Mouse (Mus musculus) bone marrow macrophage, adult 2 months (primary cell): ENCODE data around the gene Unkl. TPM values are rescaled to one million over a fixed set of nuclear protein-coding genes. Genes with fewer than 3 reads are reported as not detected.
"Not testable (repeated sequence)": the region's sequence is repeated elsewhere in the genome, so short reads cannot be mapped to it uniquely, and the experiment has no call there.

Experiments
- H3K27ac ChIP-seq: 2 replicates; pipeline ENCODE4 v1.5.1; 2012; ENCODE audit warnings: low read depth, low read length; ENCODE audit not compliant: insufficient read depth
- H3K4me1 ChIP-seq: 2 replicates; pipeline ENCODE4 v1.6.1; 2012; ENCODE audit warnings: low read length; ENCODE audit not compliant: control insufficient read depth, insufficient read depth
- H3K4me3 ChIP-seq: 2 replicates; pipeline ENCODE4 v1.5.1; 2012; ENCODE audit warnings: mild to moderate bottlenecking, low read length, moderate library complexity; ENCODE audit not compliant: insufficient read depth
- CTCF ChIP-seq: IDR thresholded peaks from 2 replicates; pipeline ENCODE4 v1.5.1; 2012; ENCODE audit warnings: low read depth, mild to moderate bottlenecking, low read length, moderate library complexity
- POLR2A ChIP-seq: IDR thresholded peaks from 2 replicates; pipeline ENCODE4 v1.6.1; 2012; ENCODE audit warnings: mild to moderate bottlenecking, low read depth, low read length, borderline replicate concordance
- polyA plus RNA-seq: library from polyadenylated mRNA; stranded (reverse); fragments of >200 nt; gene quantifications from 2 replicates; pipeline ENCODE4 v1.2.4, GENCODE M21; 2012; ENCODE audit not compliant: missing spikeins, insufficient read depth, insufficient read length

Gene Unkl
- polyA plus RNA-seq, 1 experiment = 12.6 TPM

DNA sequence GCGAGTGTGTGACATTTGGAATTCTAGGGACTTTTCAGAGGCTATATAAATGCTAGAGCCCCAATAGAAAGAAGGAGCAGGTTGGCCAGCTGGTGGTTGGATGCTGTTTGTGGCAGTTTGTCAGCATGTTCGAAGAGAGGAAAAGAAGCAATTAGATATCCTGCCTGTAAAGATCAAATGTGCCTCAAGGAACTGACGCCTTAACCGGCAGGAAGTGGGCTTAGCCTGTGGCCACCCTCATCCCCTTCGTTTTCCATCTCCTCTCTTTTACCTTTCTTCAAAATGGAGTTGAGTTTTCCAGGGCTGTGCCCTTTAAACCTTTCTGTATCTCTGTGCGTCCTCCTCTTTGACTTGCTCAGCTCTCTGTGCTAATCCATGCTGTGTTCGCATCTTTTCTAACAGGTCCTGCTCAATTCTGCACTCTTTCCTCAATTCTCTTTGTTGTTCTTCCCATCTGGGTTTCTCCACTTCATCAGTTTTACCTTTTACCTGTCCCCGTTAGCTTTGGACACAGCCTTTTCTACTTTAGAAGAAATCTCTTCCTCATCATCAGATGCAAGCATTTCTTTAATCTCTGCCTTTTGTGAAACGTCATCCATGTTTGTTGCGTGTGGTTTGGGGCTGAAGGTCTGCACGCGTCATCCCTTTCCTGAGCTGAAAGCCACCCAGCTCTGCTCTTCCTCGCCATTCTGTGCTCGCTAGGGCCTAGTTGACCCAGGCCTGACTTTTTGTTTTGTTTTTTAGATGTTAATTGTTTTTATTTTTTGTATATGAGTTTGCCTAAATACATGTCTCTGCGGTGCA, 31.5 kb downstream of the Unkl start:
- no peak overlapping the region for H3K27ac ChIP-seq
- no peak overlapping the region for H3K4me3 ChIP-seq
- H3K4me1 ChIP-seq = peaks cover 20% of the 10 kb centered on the region
- no peak for TF ChIP-seq POLR2A
- TF ChIP-seq CTCF = no peak

DNA sequence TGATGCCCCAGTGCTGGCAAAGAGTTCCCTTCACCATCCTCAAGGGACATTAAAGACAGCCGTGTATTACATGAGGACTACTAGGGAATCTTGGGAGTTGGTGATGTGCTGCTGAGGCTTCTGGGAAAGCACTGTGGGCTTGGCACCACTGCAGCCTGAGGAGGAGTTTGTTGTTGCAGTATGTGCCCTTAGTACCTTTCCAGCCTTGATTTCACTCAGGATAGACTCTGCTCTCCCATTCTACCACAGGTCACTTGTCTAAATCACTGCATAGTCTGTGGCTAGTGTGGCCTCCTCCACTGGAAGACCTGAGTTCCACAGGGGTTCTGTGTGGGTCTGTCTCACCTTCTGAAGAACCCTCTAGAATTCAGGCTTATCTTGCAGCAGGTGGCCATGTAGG, 32.5 kb downstream of the Unkl start:
- TF ChIP-seq POLR2A (no peak), CTCF (no peak)
- no peak overlapping the region for H3K4me3 ChIP-seq
- H3K27ac ChIP-seq = no peak overlapping the region
- H3K4me1 ChIP-seq = peaks cover 20% of the 10 kb centered on the region

DNA sequence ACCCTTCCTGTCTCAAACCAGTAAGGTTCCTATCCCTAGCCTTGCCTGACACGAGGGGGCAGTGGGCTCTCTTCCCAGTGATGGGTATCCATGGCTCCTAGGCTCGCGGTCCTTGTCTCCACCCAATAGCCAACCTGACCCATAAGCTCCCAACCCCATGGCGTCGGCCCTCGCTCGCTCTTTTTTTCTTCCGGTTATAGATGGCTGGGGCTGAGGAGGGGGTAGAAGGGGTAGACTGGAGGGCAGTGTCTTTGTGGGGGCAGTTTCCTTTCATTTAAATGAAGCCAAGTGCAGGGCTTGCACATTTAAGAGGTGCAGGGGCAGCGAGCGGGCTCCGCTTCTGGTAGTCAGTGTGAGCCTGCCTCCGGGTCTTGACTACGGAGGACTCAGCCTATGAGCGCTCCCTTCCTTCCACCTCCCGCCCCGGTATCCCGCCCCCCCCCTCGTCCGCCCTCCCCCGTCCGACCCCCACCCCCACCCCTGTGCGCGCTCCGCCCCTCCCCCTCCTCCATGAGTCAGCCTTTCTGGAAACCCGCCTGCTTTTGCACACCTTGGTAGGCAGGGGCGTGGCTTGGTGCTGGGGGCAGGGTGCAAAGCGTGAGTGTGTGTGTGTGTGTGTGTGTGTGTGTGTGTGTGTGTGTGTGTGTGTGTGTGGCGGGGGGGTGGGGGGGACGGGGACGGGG, 33.8 kb downstream of the Unkl start:
- Histone ChIP-seq H3K4me1 (peaks cover 20% of the 10 kb centered on the region), H3K27ac (no peak overlapping the region), H3K4me3 (peak overlapping the region; percentile 35)
- no peak for TF ChIP-seq CTCF
- no peak for TF ChIP-seq POLR2A

DNA sequence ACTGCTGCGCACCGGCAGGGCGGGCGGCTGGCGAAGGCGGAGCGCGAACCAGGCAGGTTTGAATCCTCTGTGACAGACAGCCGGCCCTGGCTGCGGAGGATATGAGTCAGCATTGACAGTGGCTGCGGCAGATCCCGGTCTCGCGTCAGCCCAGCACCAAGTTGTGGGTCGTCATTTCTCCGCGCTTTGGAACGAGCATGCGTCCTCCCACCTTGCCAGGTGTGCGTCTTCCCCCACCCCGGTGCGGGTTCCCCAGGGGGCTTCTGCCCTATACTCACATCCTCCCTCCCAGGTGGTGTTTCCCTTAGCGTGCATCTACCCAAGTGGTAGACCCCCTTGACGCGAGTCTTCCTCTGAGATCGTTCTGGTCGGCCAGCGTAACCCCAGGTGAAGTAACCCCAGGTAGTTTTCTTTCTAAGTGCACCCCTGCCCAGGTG, 34.3 kb downstream of the Unkl start:
- Histone ChIP-seq H3K4me3 (peak overlapping the region; percentile 41), H3K4me1 (peaks cover 20% of the 10 kb centered on the region)
- H3K27ac ChIP-seq = not testable (repeated sequence)

DNA sequence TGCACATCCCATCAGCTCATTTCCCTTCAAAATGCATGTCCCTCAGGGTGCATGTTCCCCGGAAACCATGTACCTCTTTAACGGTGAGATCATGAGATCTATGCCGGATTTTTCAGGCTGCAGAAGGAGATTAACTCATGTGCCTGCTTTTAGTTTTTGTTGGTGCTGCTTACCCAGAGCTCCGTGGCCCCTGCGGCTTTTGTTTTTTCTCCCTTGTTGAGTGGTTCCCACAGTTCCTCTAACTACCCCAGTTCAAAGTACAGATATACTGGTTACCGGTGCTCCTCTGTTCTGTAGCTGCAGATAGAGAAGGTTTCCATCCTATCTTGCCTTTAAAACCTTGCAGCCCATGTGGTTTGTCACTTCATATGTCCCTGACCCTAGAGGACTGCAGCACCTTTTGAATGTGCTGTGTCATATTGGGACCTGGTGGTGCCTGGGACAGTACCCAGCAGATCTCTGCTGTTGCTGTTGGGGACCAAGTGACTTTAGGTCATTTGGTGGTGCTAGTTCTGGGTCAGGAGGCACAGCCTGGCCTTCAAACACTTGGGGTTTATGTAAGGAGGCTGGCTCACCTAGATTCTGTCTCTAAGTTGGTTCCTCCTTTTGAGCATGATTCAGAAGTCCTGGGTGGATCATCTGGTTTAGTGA, 34.9 kb downstream of the Unkl start:
- no peak overlapping the region for H3K27ac ChIP-seq
- no peak for TF ChIP-seq CTCF
- no peak for TF ChIP-seq POLR2A
- H3K4me3 ChIP-seq = 0 out of 2 replicates have a peak overlapping the region, but pooled peaks have one; percentile 41
- H3K4me1 ChIP-seq = peaks cover 20% of the 10 kb centered on the region

DNA sequence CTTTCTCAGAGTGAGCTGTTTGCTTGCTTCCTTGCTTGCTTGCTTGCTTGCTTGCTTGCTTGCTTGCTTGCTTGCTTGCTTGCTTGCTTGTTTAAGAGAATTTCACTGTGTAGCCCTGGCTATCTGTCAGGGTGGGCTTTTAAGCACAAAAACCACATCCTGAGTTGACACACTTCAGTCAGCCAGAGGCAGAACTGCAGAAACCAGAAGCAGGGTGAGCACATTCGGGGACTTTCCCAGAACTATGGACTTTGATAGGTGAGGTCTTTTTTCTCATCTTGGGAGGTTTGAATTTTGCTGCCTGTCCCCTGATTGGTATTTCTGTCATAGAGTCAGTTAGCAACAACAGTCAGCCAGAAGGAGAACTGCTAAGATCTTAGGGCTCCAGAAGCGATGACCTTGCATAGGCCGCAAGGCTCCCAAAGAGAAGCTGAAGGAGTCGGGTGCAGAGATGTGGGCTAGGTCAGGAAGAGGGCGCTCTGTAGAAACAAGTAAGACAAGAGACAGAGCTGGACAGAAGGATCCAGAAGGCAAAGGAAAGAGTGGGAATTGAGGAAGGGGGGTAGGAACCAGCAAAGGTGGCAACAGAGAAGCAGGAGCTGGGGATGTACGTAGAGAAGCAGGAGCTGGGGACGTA, 36.5 kb downstream of the Unkl start:
- no peak overlapping the region for H3K27ac ChIP-seq
- H3K4me3 ChIP-seq = no peak overlapping the region
- peaks cover 20% of the 10 kb centered on the region for H3K4me1 ChIP-seq
- TF ChIP-seq POLR2A (no peak), CTCF (no peak)

DNA sequence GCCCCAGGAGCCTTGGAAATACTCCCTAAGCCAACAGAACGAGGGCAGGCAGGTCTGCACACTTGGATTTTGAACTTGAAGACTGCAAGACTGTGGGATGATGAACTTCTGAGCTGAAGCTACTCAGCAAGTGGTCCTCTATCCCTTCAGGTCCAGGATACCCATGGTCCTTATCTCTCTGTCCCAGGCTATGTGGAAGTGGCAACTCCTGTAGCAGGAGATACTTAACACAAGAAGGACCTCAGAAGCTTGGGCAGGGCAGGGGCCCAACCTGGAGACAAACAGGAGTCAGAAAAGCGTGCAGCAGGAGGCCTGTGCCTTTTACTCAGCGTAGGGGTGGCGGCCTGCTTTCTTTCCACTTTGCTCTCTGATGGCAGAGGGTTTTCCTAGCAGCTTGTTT, 37.5 kb downstream of the Unkl start:
- Histone ChIP-seq H3K4me3 (no peak overlapping the region), H3K27ac (no peak overlapping the region), H3K4me1 (peaks cover 20% of the 10 kb centered on the region)
- TF ChIP-seq CTCF (no peak), POLR2A (no peak)

DNA sequence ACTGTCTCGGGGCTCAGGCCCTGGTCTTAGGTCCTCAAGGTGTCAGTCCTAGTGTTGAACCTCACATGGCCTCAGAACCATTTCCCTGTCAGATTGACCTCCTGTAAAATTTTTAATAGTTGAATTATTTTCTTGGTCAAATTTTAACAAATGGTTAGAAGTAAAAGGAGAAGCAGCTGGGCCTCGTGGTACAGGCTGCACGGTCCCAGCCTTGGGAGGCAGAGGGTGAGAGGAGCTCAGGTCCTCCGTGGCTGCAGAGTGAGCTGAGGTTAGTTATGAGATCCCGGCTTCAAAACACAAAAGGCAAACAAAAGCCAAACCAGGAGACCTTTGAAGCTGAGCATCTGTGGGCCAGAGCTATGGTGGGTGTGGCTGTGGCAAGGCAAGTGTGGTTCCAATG, 39.8 kb downstream of the Unkl start:
- Histone ChIP-seq H3K4me3 (no peak overlapping the region), H3K4me1 (peaks cover 15% of the 10 kb centered on the region), H3K27ac (no peak overlapping the region)
- no peak for TF ChIP-seq CTCF
- no peak for TF ChIP-seq POLR2A

DNA sequence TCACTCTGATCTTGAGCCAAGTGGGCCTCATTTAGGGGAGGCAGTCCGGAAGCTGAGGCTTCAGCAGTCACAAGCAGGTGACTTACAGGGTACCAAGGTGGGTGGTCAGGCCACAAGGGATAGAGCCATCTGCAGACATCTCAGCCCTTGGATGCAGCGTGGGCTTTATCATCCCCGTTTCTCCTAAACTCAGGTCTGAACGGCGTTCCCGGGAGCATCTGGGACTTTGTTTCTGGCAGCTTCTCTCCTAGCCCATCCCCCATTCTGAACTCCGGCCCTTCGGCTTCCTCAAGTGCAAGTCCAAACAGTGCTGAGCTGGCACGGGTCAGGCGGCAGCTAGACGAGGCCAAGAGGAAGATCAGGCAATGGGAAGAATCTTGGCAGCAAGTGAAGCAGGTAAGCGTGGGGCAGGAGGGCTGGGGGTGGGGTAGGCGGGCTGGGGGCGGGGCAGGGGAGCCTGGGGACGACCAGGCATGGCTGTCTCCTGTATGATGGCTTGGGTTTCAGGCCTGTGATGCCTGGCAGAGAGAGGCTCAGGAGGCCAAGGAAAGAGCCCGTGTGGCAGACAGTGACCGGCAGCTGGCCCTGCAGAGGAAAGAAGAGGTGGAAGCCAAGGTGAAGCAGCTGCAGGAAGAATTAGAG, 41.9 kb downstream of the Unkl start:
- H3K4me3 ChIP-seq, H3K27ac ChIP-seq, H3K4me1 ChIP-seq: not testable (repeated sequence)

DNA sequence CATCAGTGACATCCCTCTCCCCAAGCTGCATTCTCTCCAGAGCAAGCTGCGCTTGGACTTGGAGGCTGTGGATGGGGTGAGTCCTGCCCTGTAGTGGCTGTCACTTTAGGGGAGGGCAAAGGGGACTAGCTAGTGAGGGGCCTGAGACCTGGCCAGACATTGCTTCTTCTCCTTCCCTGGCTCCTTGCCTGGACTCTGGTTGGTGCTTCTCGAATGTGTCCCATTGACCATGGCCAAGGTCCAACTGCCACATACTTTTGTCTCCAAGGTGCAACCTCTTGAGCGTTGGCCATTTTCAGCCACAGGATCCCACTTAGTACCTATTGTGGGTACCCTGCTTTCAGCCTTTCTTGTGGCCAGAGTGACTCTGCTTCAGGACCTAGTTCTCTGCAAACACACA, 42.5 kb downstream of the Unkl start:
- no peaks in the 10 kb centered on the region for H3K4me1 ChIP-seq
- H3K27ac ChIP-seq = no peak overlapping the region
- no peak overlapping the region for H3K4me3 ChIP-seq
- TF ChIP-seq POLR2A (no peak), CTCF (no peak)

DNA sequence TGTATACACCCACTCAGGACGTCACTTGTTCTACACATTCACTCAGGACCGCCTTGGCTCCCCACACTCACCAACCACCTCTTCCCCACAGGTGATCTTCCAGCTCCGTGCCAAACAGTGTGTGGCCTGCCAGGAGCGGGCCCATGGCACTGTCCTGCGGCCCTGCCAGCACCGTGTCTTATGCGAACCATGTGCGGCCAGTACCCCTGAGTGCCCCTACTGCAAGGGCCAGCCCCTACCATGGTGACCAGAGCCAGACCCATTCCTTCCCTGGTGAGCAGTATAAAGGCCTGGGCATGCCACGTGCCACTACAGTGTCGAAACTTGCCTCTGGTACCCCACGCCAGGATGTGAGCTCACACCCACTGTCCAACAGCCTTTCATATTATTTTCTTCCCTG, 43.4 kb downstream of the Unkl start:
- H3K4me3 ChIP-seq, H3K27ac ChIP-seq, H3K4me1 ChIP-seq: not testable (repeated sequence)
